Mouse (Mus musculus) E14TG2a.4 (cell line): ENCODE data around the gene Washc3.

ENCODE experiments used
- CTCF ChIP-seq: conservative IDR thresholded peaks from 2 replicates; pipeline ENCODE4 v1.5.1; 2014; ENCODE audit warnings: low read length
- NANOG ChIP-seq: IDR thresholded peaks from 2 replicates; pipeline ENCODE4 v1.6.1; 2014; ENCODE audit warnings: borderline replicate concordance, low read length, mixed read lengths
- POU5F1 ChIP-seq: IDR thresholded peaks from 2 replicates; pipeline ENCODE4 v1.6.1; 2014; ENCODE audit warnings: low read length, borderline replicate concordance

DNA sequence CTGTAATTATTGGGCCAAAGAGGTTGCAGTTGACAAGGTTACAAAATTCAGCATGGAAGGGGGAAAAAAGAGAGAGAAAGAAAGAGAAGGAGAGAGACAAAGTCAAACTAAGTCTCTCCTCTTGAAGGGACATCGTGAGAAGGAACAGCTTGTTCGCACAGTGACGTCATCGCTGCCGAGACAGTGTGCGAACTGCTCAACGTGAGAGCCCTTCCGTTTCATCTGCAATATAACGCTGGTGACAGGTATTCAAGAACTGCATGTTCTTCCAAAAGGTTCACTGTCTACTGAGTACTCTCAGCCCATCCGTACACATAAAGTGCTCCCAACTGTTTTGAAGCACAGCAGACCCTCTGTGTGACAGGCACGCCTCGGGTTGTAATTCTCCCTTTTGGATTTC, 59.4 kb downstream of the Washc3 start:
- TF ChIP-seq CTCF (no peak), POU5F1 (no peak), NANOG (no peak)
